In the genomic region with DNA sequence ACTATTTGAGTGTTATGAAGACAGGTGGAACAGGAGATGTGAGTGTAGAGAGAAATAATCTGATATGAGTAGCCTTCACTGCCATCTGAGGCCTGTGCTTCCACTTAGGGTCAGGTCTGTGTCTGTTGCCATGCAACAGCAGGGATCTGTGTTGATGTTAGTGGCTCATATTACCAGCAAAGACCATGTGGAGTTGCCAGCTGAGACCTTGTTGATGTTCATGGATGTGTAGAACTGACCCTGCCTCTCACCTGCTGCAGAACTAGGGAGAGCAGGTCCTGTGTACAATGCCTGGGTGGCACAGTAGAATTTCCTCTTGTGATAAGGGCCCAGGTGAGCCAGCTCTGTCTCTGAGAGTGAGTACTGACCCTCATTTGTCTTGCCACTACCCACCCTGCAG, we compare ENCODE assay signal across 27 mouse cellular contexts.
"Had no signal": no experiment of that assay in that cellular context is flagged by ENCODE, and none has a peak within 500 bp of the region (broad histone marks: within the 10 kb centered on the region; RNA-seq: fewer than 3 reads in every experiment).

No protein-coding gene starts in this region.

- H3K9ac ChIP-seq: heart, embryonic 12.5 days; hindbrain, embryonic 12.5 days; hindbrain, embryonic 14.5 days; intestine, embryonic 15.5 days; limb, embryonic 12.5 days; liver, embryonic 13.5 days; liver, embryonic 15.5 days; liver, postnatal 0 days had no signal

- H3K4me1 ChIP-seq: heart, embryonic 10.5 days; heart, embryonic 12.5 days; hindbrain, embryonic 10.5 days; hindbrain, embryonic 12.5 days; intestine, embryonic 15.5 days; limb, embryonic 10.5 days; limb, embryonic 12.5 days; liver, embryonic 13.5 days; liver, embryonic 15.5 days had no signal

- H3K27me3 ChIP-seq: heart, embryonic 12.5 days; hindbrain, embryonic 12.5 days; intestine, embryonic 15.5 days; limb, embryonic 12.5 days; liver, embryonic 13.5 days; liver, embryonic 15.5 days had no signal

- H3K27ac ChIP-seq: gastrocnemius, adult 2 months; heart, adult 2 months; heart, embryonic 10.5 days; hindbrain, embryonic 10.5 days; hindbrain, embryonic 12.5 days; hindbrain, embryonic 14.5 days; intestine, embryonic 15.5 days; layer of hippocampus, adult 2 months; left cerebral cortex, adult 2 months; limb, embryonic 10.5 days; limb, embryonic 12.5 days; liver, embryonic 13.5 days; liver, embryonic 15.5 days had no signal

- H3K36me3 ChIP-seq: heart, embryonic 10.5 days; heart, embryonic 12.5 days; hindbrain, embryonic 10.5 days; hindbrain, embryonic 12.5 days; intestine, embryonic 15.5 days; limb, embryonic 10.5 days; limb, embryonic 12.5 days; liver, embryonic 13.5 days; liver, embryonic 15.5 days had no signal

- H3K4me3 ChIP-seq: gastrocnemius, adult 2 months; heart, adult 2 months; heart, embryonic 10.5 days; heart, embryonic 12.5 days; hindbrain, embryonic 10.5 days; hindbrain, embryonic 12.5 days; intestine, embryonic 15.5 days; layer of hippocampus, adult 2 months; left cerebral cortex, adult 2 months; limb, embryonic 10.5 days; limb, embryonic 12.5 days; liver, embryonic 13.5 days; liver, embryonic 15.5 days had no signal

- ATAC-seq: hindbrain, embryonic 16.5 days; inflammation-experienced regulatory T-cells, adult 6 months; intestine, embryonic 15.5 days; intestine, postnatal 0 days; liver, postnatal 0 days had no signal

- DNase-seq: gastrocnemius, adult 2 months; gastrocnemius, postnatal 10 days; gastrocnemius, postnatal 25 days; heart, adult 2 months; heart, postnatal 10 days; heart, postnatal 4 days; kidney, adult 18-20 months; kidney, adult 9 months; kidney, postnatal 36 days; liver; liver, embryonic 13.5 days; liver, postnatal 0 days had no signal

- H3K9me3 ChIP-seq: hindbrain, embryonic 10.5 days; hindbrain, embryonic 12.5 days; intestine, embryonic 15.5 days; limb, embryonic 10.5 days; limb, embryonic 12.5 days; liver, embryonic 13.5 days; liver, embryonic 15.5 days had no signal

- H3K4me2 ChIP-seq: heart, embryonic 12.5 days; hindbrain, embryonic 12.5 days; hindbrain, embryonic 14.5 days; intestine, embryonic 15.5 days; limb, embryonic 12.5 days; liver, embryonic 11.5 days; liver, embryonic 13.5 days; liver, embryonic 15.5 days had no signal
